Mouse (Mus musculus) G1E (cell line): Measurements from ENCODE around the gene Ralgapb. TPM values are rescaled to one million over a fixed set of nuclear protein-coding genes. Genes with fewer than 3 reads are reported as not detected.

Source experiments
- ATAC-seq: 2 replicates; pipeline ENCODE4 v1.8.0; 2016; ENCODE audit warnings: mild to moderate bottlenecking; ENCODE audit not compliant: insufficient number of reproducible peaks, poor library complexity, low FRiP score, severe bottlenecking; ENCODE audit errors: extremely low read depth
- DNase-seq: peaks from one replicate; pipeline ENCODE4 v3.0.0; 2012; ENCODE audit warnings: low spot score
- H3K27me3 ChIP-seq: 2 replicates; pipeline ENCODE4 v1.6.1; 2012; ENCODE audit warnings: mild to moderate bottlenecking, low read length, inconsistent platforms; ENCODE audit not compliant: insufficient read depth
- H3K36me3 ChIP-seq: replicated peaks from 2 replicates; pipeline ENCODE3; 2012; ENCODE audit warnings: mild to moderate bottlenecking, inconsistent platforms
- H3K4me1 ChIP-seq: 2 replicates; pipeline ENCODE4 v1.6.1; 2012; ENCODE audit warnings: low read depth, low read length, inconsistent platforms, mixed read lengths; ENCODE audit not compliant: insufficient read depth
- H3K4me3 ChIP-seq: 2 replicates; pipeline ENCODE4 v1.5.1; 2012; ENCODE audit warnings: low read depth, mild to moderate bottlenecking, inconsistent platforms, low read length, moderate library complexity, mixed read lengths
- H3K9me3 ChIP-seq: replicated peaks from 2 replicates; pipeline ENCODE4 v1.6.1; 2012; ENCODE audit warnings: inconsistent platforms
- CTCF ChIP-seq: IDR thresholded peaks from 2 replicates; pipeline ENCODE4 v1.5.1; 2012; ENCODE audit warnings: low read depth, low read length, inconsistent platforms, mixed read lengths
- GATA1 ChIP-seq: IDR thresholded peaks from 2 replicates; pipeline ENCODE4 v1.6.1; 2012; ENCODE audit warnings: borderline replicate concordance, low read length, inconsistent platforms, mixed read lengths
- GATA2 ChIP-seq: IDR thresholded peaks from 2 replicates; pipeline ENCODE4 v1.6.1; 2012; ENCODE audit warnings: low read depth, low read length, inconsistent platforms, borderline replicate concordance
- POLR2AphosphoS5 ChIP-seq: IDR thresholded peaks from 2 replicates; pipeline ENCODE4 v1.6.1; 2012; ENCODE audit warnings: low read depth, low read length, inconsistent platforms; ENCODE audit not compliant: insufficient replicate concordance
- TAL1 ChIP-seq: conservative IDR thresholded peaks from 2 replicates; pipeline ENCODE4 v1.6.1; 2012; ENCODE audit warnings: low read depth, low read length, inconsistent platforms, mixed read lengths
- polyA plus RNA-seq: library from polyadenylated mRNA; stranded (reverse); fragments of >175 nt; gene quantifications from 2 replicates; pipeline ENCODE4 v1.2.3, GENCODE M21; 2012
- total RNA-seq, 2 experiments: library from RNA; stranded (forward) in 1 of 2; stranded (reverse) in 1 of 2; fragments of 200-1000 nt in 1 of 2; fragments of >200 nt in 1 of 2; fragmentation: Nextera tagmentation in 1 of 2; gene quantifications; 2 replicates each; pipeline ENCODE4 v1.2.3; 2014 to 2017

Ralgapb gene
- total and polyA plus RNA-seq, 3 experiments: 3.0 to 79.9 (median 47.8) TPM

GRCm38 (mm10) chr2:158524129-158524860 lies 114.6 kb downstream of the Ralgapb start:
- no peak for DNase-seq

GRCm38 (mm10) chr2:158534090-158534489 lies 124.4 kb downstream of the Ralgapb start:
- no peak overlapping the region for H3K4me3 ChIP-seq
- TF ChIP-seq CTCF: peak; percentile 55; the same call in 1 of the 2 replicates
- TF ChIP-seq TAL1: no peak

More at GRCm38 (mm10) chr2:158524129-158524860, 114.6 kb downstream of the Ralgapb start:
- no peaks in the 10 kb centered on the region for H3K9me3 ChIP-seq
- no peak overlapping the region for H3K4me3 ChIP-seq
- TF ChIP-seq GATA1: no peak
- no peak for TF ChIP-seq TAL1
- no peak for TF ChIP-seq POLR2AphosphoS5
- no peaks in the 10 kb centered on the region for H3K36me3 ChIP-seq
- no peaks in the 10 kb centered on the region for H3K4me1 ChIP-seq
- no peak for ATAC-seq
- H3K27me3 ChIP-seq: no peaks in the 10 kb centered on the region; the same call in 1 of the 2 replicates

GRCm38 (mm10) chr2:158534559-158534958 lies 124.9 kb downstream of the Ralgapb start:
- Histone ChIP-seq H3K36me3 (no peaks in the 10 kb centered on the region), H3K9me3 (peaks cover 5% of the 10 kb centered on the region), H3K27me3 (peaks cover 2% of the 10 kb centered on the region; the same call in 1 of the 2 replicates), H3K4me1 (no peaks in the 10 kb centered on the region), H3K4me3 (no peak overlapping the region)
- TF ChIP-seq GATA1: no peak
- TF ChIP-seq POLR2AphosphoS5: no peak
- no peak for TF ChIP-seq GATA2
- TF ChIP-seq CTCF: no peak
- TF ChIP-seq TAL1: no peak
- no peak for ATAC-seq
- no peak for DNase-seq

More at GRCm38 (mm10) chr2:158534090-158534489, 124.4 kb downstream of the Ralgapb start:
- Histone ChIP-seq H3K9me3 (peaks cover 5% of the 10 kb centered on the region), H3K27me3 (peaks cover 2% of the 10 kb centered on the region; the same call in 1 of the 2 replicates), H3K36me3 (no peaks in the 10 kb centered on the region), H3K4me1 (no peaks in the 10 kb centered on the region)
- ATAC-seq (peak; percentile 72), DNase-seq (peak; percentile 40)

GRCm38 (mm10) chr2:158539433-158540305 lies 130.0 kb downstream of the Ralgapb start:
- Histone ChIP-seq H3K4me3 (no peak overlapping the region), H3K27me3 (peaks cover 10% of the 10 kb centered on the region; the same call in 1 of the 2 replicates), H3K9me3 (no peaks in the 10 kb centered on the region), H3K4me1 (no peaks in the 10 kb centered on the region), H3K36me3 (no peaks in the 10 kb centered on the region)
- no peak for ATAC-seq
- no peak for DNase-seq
- TF ChIP-seq GATA1 (no peak), POLR2AphosphoS5 (no peak), GATA2 (no peak), CTCF (no peak), TAL1 (no peak)

GRCm38 (mm10) chr2:158541286-158541685 lies 131.6 kb downstream of the Ralgapb start:
- H3K9me3 ChIP-seq: no peaks in the 10 kb centered on the region
- DNase-seq (no peak), ATAC-seq (no peak)
- TF ChIP-seq GATA1 (no peak), TAL1 (no peak), POLR2AphosphoS5 (no peak), GATA2 (no peak), CTCF (no peak)
- no peaks in the 10 kb centered on the region for H3K36me3 ChIP-seq
- H3K4me1 ChIP-seq: peaks cover under 1% of the 10 kb centered on the region; the same call in 1 of the 2 replicates
- H3K27me3 ChIP-seq: peaks cover 10% of the 10 kb centered on the region; the same call in 1 of the 2 replicates
- H3K4me3 ChIP-seq: no peak overlapping the region

GRCm38 (mm10) chr2:158545266-158545665 lies 135.6 kb downstream of the Ralgapb start:
- Histone ChIP-seq H3K9me3 (no peaks in the 10 kb centered on the region), H3K36me3 (no peaks in the 10 kb centered on the region), H3K27me3 (peaks cover 27% of the 10 kb centered on the region), H3K4me1 (peaks cover 9% of the 10 kb centered on the region), H3K4me3 (no peak overlapping the region)
- ATAC-seq (no peak), DNase-seq (no peak)
- TF ChIP-seq GATA1: no peak
- TF ChIP-seq GATA2: no peak
- TF ChIP-seq TAL1: no peak
- no peak for TF ChIP-seq POLR2AphosphoS5
- TF ChIP-seq CTCF: no peak
